In the genomic region with DNA sequence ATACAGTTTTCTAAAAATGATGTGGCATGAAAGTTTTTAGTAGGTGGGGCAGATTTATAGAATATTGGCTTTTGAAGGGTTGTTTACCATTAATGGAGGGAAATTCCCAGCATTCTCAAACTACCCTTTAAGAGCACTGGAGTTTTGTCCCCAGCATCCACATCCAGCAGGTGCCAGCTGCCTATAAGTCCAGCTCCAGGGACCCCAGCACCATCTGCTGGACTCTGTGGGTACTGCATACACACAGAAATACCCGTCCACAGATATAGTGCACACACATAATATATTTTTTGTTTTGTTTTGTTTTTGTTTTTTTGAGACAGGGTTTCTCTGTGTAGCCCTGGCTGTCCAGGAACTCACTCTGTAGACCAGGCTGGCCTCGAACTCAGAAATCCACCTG, we compare ENCODE assay signal across 9 mouse cellular contexts. TPM values are rescaled to one million over a fixed set of nuclear protein-coding genes. Genes with fewer than 3 reads are reported as not detected.
DNase-seq lines count a peak whose midpoint lies in the region; ATAC-seq and TF ChIP-seq lines count a peak whose summit lies in the region.
"Had no signal": no experiment of that assay in that cellular context is flagged by ENCODE, and none has a peak within 500 bp of the region (broad histone marks: within the 10 kb centered on the region; RNA-seq: fewer than 3 reads in every experiment).

No protein-coding gene starts in this region.

- no peaks in the 10 kb centered on the region for H3K27me3 ChIP-seq in forebrain, embryonic 11.5 days (ENCODE audit: control insufficient read depth, insufficient read depth, low read length)
- H3K27me3 ChIP-seq in forebrain, embryonic 12.5 days: no peaks in the 10 kb centered on the region
- no peaks in the 10 kb centered on the region for H3K27me3 ChIP-seq in kidney, postnatal 0 days (ENCODE audit: insufficient read depth, low read length)
- no peaks in the 10 kb centered on the region for H3K27me3 ChIP-seq in small intestine, adult 2 months (ENCODE audit: control insufficient read depth, insufficient read depth, low read length)
- H3K27me3 ChIP-seq: lung, embryonic 15.5 days had no signal

- no peak overlapping the region for H3K9ac ChIP-seq in forebrain, embryonic 11.5 days (ENCODE audit: low read length)
- no peak overlapping the region for H3K9ac ChIP-seq in forebrain, embryonic 12.5 days
- no peak overlapping the region for H3K9ac ChIP-seq in kidney, postnatal 0 days (ENCODE audit: low read depth, low read length)
- H3K9ac ChIP-seq: lung, embryonic 15.5 days had no signal

- no peaks in the 10 kb centered on the region for H3K9me3 ChIP-seq in forebrain, embryonic 11.5 days (ENCODE audit: control insufficient read depth, low read length)
- H3K9me3 ChIP-seq in forebrain, embryonic 12.5 days: no peaks in the 10 kb centered on the region
- H3K9me3 ChIP-seq in kidney, postnatal 0 days (replicated peaks; ENCODE audit: low read length): no peaks in the 10 kb centered on the region
- H3K9me3 ChIP-seq: lung, embryonic 15.5 days had no signal

- peak; percentile 86 for DNase-seq in forebrain, embryonic 11.5 days (ENCODE audit: low spot score)
- peak; percentile 86 for DNase-seq in 416B (ENCODE audit: low read depth)
- peak; percentile 87 for DNase-seq in adrenal gland, postnatal 10 days
- DNase-seq in embryo, embryonic 9.5 days (ENCODE audit: extremely low spot score): peak; percentile 66
- peak; percentile 69 for DNase-seq in kidney, postnatal 0 days (ENCODE audit: low spot score)
- DNase-seq in lung, postnatal 10 days: peak; percentile 86

- 44% methylated on average over 2 of the region's 2 CpGs for WGBS in forebrain, embryonic 11.5 days
- 46% methylated on average over 2 of the region's 2 CpGs for WGBS in forebrain, embryonic 12.5 days
- WGBS in kidney, postnatal 0 days: 56% methylated on average over 2 of the region's 2 CpGs
- WGBS in small intestine, adult 2 months: 52% methylated on average over 2 of the region's 2 CpGs

- no peak overlapping the region for H3K27ac ChIP-seq in forebrain, embryonic 11.5 days (ENCODE audit: low read depth, low read length)
- H3K27ac ChIP-seq in forebrain, embryonic 12.5 days: no peak overlapping the region
- H3K27ac ChIP-seq in kidney, postnatal 0 days: no peak overlapping the region
- H3K27ac ChIP-seq in small intestine, adult 2 months (ENCODE audit: insufficient read depth, low read depth, low read length): no peak overlapping the region
- H3K27ac ChIP-seq: lung, embryonic 15.5 days had no signal

- H3K4me3 ChIP-seq in forebrain, embryonic 11.5 days (ENCODE audit: low read depth, low read length): no peak overlapping the region
- H3K4me3 ChIP-seq in forebrain, embryonic 12.5 days (replicated peaks): no peak overlapping the region
- no peak overlapping the region for H3K4me3 ChIP-seq in kidney, postnatal 0 days (replicated peaks; ENCODE audit: low read depth, low read length)
- no peak overlapping the region for H3K4me3 ChIP-seq in small intestine, adult 2 months (ENCODE audit: low read depth, low read length)

- peak; percentile 88 for TF ChIP-seq CTCF in kidney, postnatal 0 days (IDR thresholded peaks at IDR 0.05; ENCODE audit: low read depth)
- peak; percentile 74; the same call in 1 of the 2 replicates for TF ChIP-seq CTCF in small intestine, adult 2 months (IDR thresholded peaks at IDR 0.05; ENCODE audit: extremely low read depth, insufficient read length, insufficient replicate concordance, low read depth, low read length)

- 0 out of 2 replicates have a peak, but pooled peaks cover 3% of the 10 kb centered on the region for H3K4me1 ChIP-seq in forebrain, embryonic 11.5 days (replicated peaks; ENCODE audit: control insufficient read depth, insufficient read depth, low read length)
- peaks cover 13% of the 10 kb centered on the region for H3K4me1 ChIP-seq in forebrain, embryonic 12.5 days
- no peaks in the 10 kb centered on the region for H3K4me1 ChIP-seq in kidney, postnatal 0 days (replicated peaks; ENCODE audit: insufficient read depth, low read length)
- peaks cover 10% of the 10 kb centered on the region for H3K4me1 ChIP-seq in small intestine, adult 2 months (ENCODE audit: control insufficient read depth, insufficient read depth, insufficient read length, low read length)

- ATAC-seq in forebrain, embryonic 11.5 days (replicated peaks; ENCODE audit: low FRiP score): no peak
- ATAC-seq in forebrain, embryonic 12.5 days (ENCODE audit: low FRiP score): no peak
- no peak for ATAC-seq in kidney, postnatal 0 days (replicated peaks; ENCODE audit: low FRiP score, low read depth)

- no peak for TF ChIP-seq POLR2A in small intestine, adult 2 months (IDR thresholded peaks at IDR 0.05; ENCODE audit: low read depth, low read length)

- no peak overlapping the region for H3K4me2 ChIP-seq in forebrain, embryonic 11.5 days (ENCODE audit: low read depth, low read length, severe bottlenecking)
- no peak overlapping the region for H3K4me2 ChIP-seq in forebrain, embryonic 12.5 days
- H3K4me2 ChIP-seq in kidney, postnatal 0 days (ENCODE audit: low read length): no peak overlapping the region
- H3K4me2 ChIP-seq: lung, embryonic 15.5 days had no signal

- H3K36me3 ChIP-seq in forebrain, embryonic 11.5 days (ENCODE audit: control insufficient read depth, insufficient read depth, low read length): peaks cover 5% of the 10 kb centered on the region; the same call in 1 of the 2 replicates
- H3K36me3 ChIP-seq in forebrain, embryonic 12.5 days (replicated peaks): peaks cover 14% of the 10 kb centered on the region
- H3K36me3 ChIP-seq in kidney, postnatal 0 days (ENCODE audit: insufficient read depth, low read length): peaks cover 12% of the 10 kb centered on the region
- peaks cover 20% of the 10 kb centered on the region for H3K36me3 ChIP-seq in small intestine, adult 2 months (ENCODE audit: control insufficient read depth, insufficient read depth, low read length)

RNA-seq across cellular contexts. Expression of gene Arpc3, which starts 2.2 kb away (rescaled TPM):
- polyA plus RNA-seq in forebrain, embryonic 11.5 days (2014; fragmentation: Nextera tagmentation; extraction: Ambion mirVana): 64.5 and 71.2 TPM in 2 replicates
- polyA plus RNA-seq in forebrain, embryonic 12.5 days (2016; fragmentation: Nextera tagmentation; extraction: Ambion mirVana): 111 and 128 TPM in 2 replicates
- total RNA-seq in adrenal gland, postnatal 10 days (2021): 100 to 1,000 TPM; 164 to 207 TPM
- polyA plus RNA-seq in kidney, postnatal 0 days (2015; fragmentation: Nextera tagmentation; extraction: Ambion mirVana): 136 and 141 TPM in 2 replicates
- polyA plus RNA-seq in small intestine, adult 2 months (2012; rRNA removed): 46.5 and 105 TPM in 2 replicates

RNA-seq across cellular contexts. Expression of gene Fam216a, which starts 21.7 kb away (rescaled TPM):
- 110 and 127 TPM in 2 replicates for polyA plus RNA-seq in forebrain, embryonic 11.5 days (2014; fragmentation: Nextera tagmentation; extraction: Ambion mirVana)
- polyA plus RNA-seq in forebrain, embryonic 12.5 days (2016; fragmentation: Nextera tagmentation; extraction: Ambion mirVana): 106 and 115 TPM in 2 replicates
- 10 to 100 TPM; 30.3 to 32.7 TPM for total RNA-seq in adrenal gland, postnatal 10 days (2021)
- polyA plus RNA-seq in kidney, postnatal 0 days (2015; fragmentation: Nextera tagmentation; extraction: Ambion mirVana): 55.7 and 61.0 TPM in 2 replicates
- polyA plus RNA-seq in small intestine, adult 2 months (2012; rRNA removed): 3.2 and 3.5 TPM in 2 replicates

RNA-seq across cellular contexts. Expression of gene Gpn3, which starts 22.2 kb away (rescaled TPM):
- polyA plus RNA-seq in forebrain, embryonic 11.5 days (2014; fragmentation: Nextera tagmentation; extraction: Ambion mirVana): 65.0 and 77.7 TPM in 2 replicates
- 60.5 and 62.6 TPM in 2 replicates for polyA plus RNA-seq in forebrain, embryonic 12.5 days (2016; fragmentation: Nextera tagmentation; extraction: Ambion mirVana)
- 10 to 100 TPM; 27.2 to 33.8 TPM for total RNA-seq in adrenal gland, postnatal 10 days (2021)
- 64.4 and 64.5 TPM in 2 replicates for polyA plus RNA-seq in kidney, postnatal 0 days (2015; fragmentation: Nextera tagmentation; extraction: Ambion mirVana)
- 22.4 and 32.6 TPM in 2 replicates for polyA plus RNA-seq in small intestine, adult 2 months (2012; rRNA removed)

RNA-seq across cellular contexts. Expression of gene Anapc7, which starts 27.6 kb away (rescaled TPM):
- polyA plus RNA-seq in forebrain, embryonic 11.5 days (2014; fragmentation: Nextera tagmentation; extraction: Ambion mirVana): 28.3 and 31.9 TPM in 2 replicates
- 49.2 and 50.5 TPM in 2 replicates for polyA plus RNA-seq in forebrain, embryonic 12.5 days (2016; fragmentation: Nextera tagmentation; extraction: Ambion mirVana)
- 10 to 100 TPM; 46.8 to 50.1 TPM for total RNA-seq in adrenal gland, postnatal 10 days (2021)
- polyA plus RNA-seq in kidney, postnatal 0 days (2015; fragmentation: Nextera tagmentation; extraction: Ambion mirVana): 37.5 and 42.0 TPM in 2 replicates
- polyA plus RNA-seq in small intestine, adult 2 months (2012; rRNA removed): 9.1 and 17.2 TPM in 2 replicates

RNA-seq across cellular contexts. Expression of gene Vps29, which starts 39.7 kb away (rescaled TPM):
- polyA plus RNA-seq in forebrain, embryonic 11.5 days (2014; fragmentation: Nextera tagmentation; extraction: Ambion mirVana): 174 and 181 TPM in 2 replicates
- polyA plus RNA-seq in forebrain, embryonic 12.5 days (2016; fragmentation: Nextera tagmentation; extraction: Ambion mirVana): 174 and 186 TPM in 2 replicates
- 100 to 1,000 TPM; 121 to 131 TPM for total RNA-seq in adrenal gland, postnatal 10 days (2021)
- polyA plus RNA-seq in kidney, postnatal 0 days (2015; fragmentation: Nextera tagmentation; extraction: Ambion mirVana): 295 and 301 TPM in 2 replicates
- 31.4 and 36.6 TPM in 2 replicates for polyA plus RNA-seq in small intestine, adult 2 months (2012; rRNA removed)

Comparison
In these comparisons a context has a peak if more than half of its experiments do, and no peak if none do; other contexts are left out.
1. RNA of gene Fam216a, which starts 21.7 kb away (polyA plus RNA-seq): 106 to 115 TPM in forebrain, embryonic 12.5 days, 110 to 127 TPM in forebrain, embryonic 11.5 days and 55.7 to 61.0 TPM in kidney, postnatal 0 days; 3.2 to 3.5 TPM in small intestine, adult 2 months; every median in the first group is over 10 times any median in the second.
2. Peak in every context shown above with its lines, with median percentiles within 50 percentile points of each other: DNase-seq.